Mouse (Mus musculus): ENCODE results near the gene Exoc1. TPM values are rescaled to one million over a fixed set of nuclear protein-coding genes. Genes with fewer than 3 reads are reported as not detected.

The Exoc1 gene
- total RNA-seq, 2 experiments from 2014 or later = 28.7 to 29.8 TPM

DNA sequence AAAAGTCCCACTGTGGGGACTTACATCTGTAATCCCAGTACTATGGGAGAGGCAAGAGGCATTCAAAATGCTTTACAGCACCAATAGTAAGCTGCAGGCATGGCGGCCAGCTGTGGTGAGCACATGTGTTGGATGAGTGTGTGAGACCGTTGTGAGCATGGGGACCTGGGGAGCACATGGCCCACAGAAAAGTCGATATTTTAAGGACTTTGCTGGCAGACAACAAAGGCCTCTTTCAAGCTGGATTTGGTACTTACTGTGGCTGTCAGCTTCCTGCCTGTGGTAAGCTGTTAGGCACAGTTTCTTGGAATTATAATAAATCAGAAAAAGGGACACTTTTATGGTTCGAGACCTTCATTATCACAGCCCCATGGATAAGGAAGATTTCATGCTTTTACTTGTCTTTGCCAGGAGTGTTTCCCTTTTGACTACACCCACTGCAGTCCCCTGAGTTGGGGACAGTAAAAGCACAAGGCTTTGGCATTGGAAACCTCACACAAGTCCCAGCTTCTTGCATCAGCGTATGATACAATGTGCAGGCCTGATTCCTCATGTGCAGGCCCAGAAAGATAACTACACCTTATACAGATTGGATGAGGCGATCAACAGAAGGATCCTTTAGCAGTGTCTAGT, 83.9 kb downstream of the Exoc1 start:
- DNase-seq = no peak

DNA sequence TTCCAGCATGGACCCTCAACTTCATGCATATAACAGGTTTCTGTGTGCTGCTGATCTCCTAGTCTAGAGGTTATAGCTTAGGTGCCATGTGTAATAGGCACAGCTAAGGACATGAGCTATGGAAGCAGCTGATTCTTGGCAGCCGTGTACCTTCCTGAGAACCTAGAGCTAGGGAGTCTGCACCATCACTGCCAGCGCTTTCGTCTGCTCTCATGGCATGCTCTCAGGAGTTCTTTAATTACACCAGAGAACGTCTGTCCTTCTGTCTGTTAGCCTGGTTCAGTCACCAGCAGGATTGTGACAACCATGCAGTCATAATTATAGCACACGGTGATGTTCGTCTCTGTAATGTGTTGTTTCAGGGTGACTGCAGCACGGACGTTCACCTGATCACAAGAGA, 86.2 kb downstream of the Exoc1 start:
- no peak for DNase-seq

DNA sequence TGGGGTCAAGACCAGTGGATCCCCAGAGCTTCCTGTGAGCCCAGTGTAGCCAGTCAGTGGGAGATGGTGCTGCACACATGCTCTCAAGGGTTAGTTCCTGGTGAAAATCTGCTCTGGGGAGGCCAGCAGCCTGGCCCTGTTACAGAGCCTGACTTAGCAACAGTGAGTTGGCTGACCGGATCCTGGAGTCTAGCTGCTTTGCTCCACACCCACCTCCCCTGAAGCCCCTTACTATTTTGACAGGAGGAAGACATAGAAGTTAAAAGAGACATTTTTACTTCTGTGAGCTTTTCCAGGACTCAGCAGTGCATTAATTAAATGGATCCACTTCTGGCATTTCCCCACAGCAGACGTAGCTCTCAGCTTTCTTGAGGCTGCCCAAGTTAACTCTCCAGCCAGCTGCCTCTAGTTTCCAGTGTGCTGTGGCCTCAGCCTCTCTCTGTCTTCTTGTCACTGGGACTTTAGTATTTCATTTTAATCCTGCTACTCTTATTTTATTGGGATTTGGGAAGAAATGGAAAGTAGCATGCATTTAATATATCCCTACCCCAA, 87.2 kb downstream of the Exoc1 start:
- no peak for DNase-seq

DNA sequence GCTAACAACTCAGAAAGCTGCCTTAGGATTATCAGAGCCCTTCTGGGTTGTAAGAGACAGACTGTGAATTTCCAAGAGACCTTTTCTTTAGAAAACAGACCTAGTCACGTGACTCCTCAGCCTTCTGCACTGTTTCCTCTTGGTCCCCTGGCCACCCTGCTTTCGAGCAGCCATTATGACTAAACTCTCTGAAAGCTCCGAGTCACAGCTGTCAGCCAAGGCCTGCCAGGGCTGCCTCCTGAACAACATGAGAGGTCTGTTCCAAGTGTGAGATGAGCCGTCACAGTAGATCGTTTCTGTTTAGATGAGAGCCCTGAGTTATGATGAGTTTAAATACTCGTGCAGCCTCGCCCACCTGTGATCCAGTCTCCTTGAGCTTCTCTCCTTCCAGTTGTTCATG, 89.6 kb downstream of the Exoc1 start:
- no peak for DNase-seq

Other genes with a start within 250 kb of the Exoc1 start
- gene Clock, start 224.5 kb upstream of the Exoc1 start, total RNA-seq (2021) = 10 to 100 TPM; 37.1 to 38.9 TPM
- gene Pdcl2, start 198.2 kb upstream of the Exoc1 start, total RNA-seq (2021) = not detected
- not detected for gene Nmu, start 165.5 kb upstream of the Exoc1 start, total RNA-seq (2021)
- not detected for gene Gm7271, start 45.3 kb upstream of the Exoc1 start, total RNA-seq (2021)
- gene Cep135, start 59.4 kb downstream of the Exoc1 start, total RNA-seq (2021) = 1 to 10 TPM; 7.4 to 7.6 TPM
- 1 to 10 TPM; 7.6 to 9.5 TPM for gene C530008M17Rik, start 127.2 kb downstream of the Exoc1 start, total RNA-seq (2021)

Data from heart, postnatal 4 days (tissue).